Mouse (Mus musculus): ENCODE data around the gene Smagp.

GRCm38 (mm10) chr15:100655201-100655600, 18.5 kb upstream of the Smagp start:
- TF ChIP-seq CTCF (conservative IDR thresholded peaks at IDR 0.05; ENCODE audit: low read length) (no peak), POU5F1 (IDR thresholded peaks at IDR 0.05; ENCODE audit: borderline replicate concordance, low read length) (no peak)
